Mouse (Mus musculus): Measurements from ENCODE around the gene Degs2. TPM values are rescaled to one million over a fixed set of nuclear protein-coding genes. Genes with fewer than 3 reads are reported as not detected.

Gene Degs2
- polyA plus RNA-seq, 1 experiment: 21.6 TPM

- H3K36me3 ChIP-seq (ENCODE audit: control insufficient read depth, insufficient read depth, low read length): no peaks in the 10 kb centered on the region
- WGBS: 90% methylated on average over 2 of the region's 2 CpGs
- TF ChIP-seq CTCF (IDR thresholded peaks at IDR 0.05; ENCODE audit: borderline replicate concordance, control insufficient read depth, extremely low read depth, insufficient read depth, low read length, poor library complexity): no peak
- no peak overlapping the region for H3K27ac ChIP-seq (ENCODE audit: control insufficient read depth, insufficient read depth, low read length)
- H3K27me3 ChIP-seq (ENCODE audit: control insufficient read depth, insufficient read depth, low read length): no peaks in the 10 kb centered on the region
- no peak overlapping the region for H3K4me3 ChIP-seq (ENCODE audit: control insufficient read depth, insufficient read depth, low read length)
- H3K4me1 ChIP-seq (replicated peaks; ENCODE audit: control insufficient read depth, insufficient read depth, low read length): no peaks in the 10 kb centered on the region
- no peak for DNase-seq
Measured at GRCm38 (mm10) chr12:108741472-108741871, 39.4 kb upstream of the Degs2 start.

- H3K4me3 ChIP-seq (ENCODE audit: control insufficient read depth, insufficient read depth, low read length): no peak overlapping the region
- H3K27ac ChIP-seq (ENCODE audit: control insufficient read depth, insufficient read depth, low read length): no peak overlapping the region
- H3K27me3 ChIP-seq (ENCODE audit: control insufficient read depth, insufficient read depth, low read length): no peaks in the 10 kb centered on the region
- no peak for DNase-seq
- TF ChIP-seq CTCF (IDR thresholded peaks at IDR 0.05; ENCODE audit: borderline replicate concordance, control insufficient read depth, extremely low read depth, insufficient read depth, low read length, poor library complexity): no peak
- TF ChIP-seq POLR2A (IDR thresholded peaks at IDR 0.05; ENCODE audit: control insufficient read depth, extremely low read depth, insufficient read depth, low read length, poor library complexity): no peak
- no peaks in the 10 kb centered on the region for H3K4me1 ChIP-seq (replicated peaks; ENCODE audit: control insufficient read depth, insufficient read depth, low read length)
- 97% methylated on average over 12 of the region's 12 CpGs for WGBS
- H3K36me3 ChIP-seq (ENCODE audit: control insufficient read depth, insufficient read depth, low read length): no peaks in the 10 kb centered on the region
Measured at GRCm38 (mm10) chr12:108738745-108739144, 36.6 kb upstream of the Degs2 start.

GRCm38 (mm10) chr12:108737838-108738237 lies 35.7 kb upstream of the Degs2 start:
- no peaks in the 10 kb centered on the region for H3K4me1 ChIP-seq (replicated peaks; ENCODE audit: control insufficient read depth, insufficient read depth, low read length)
- TF ChIP-seq CTCF (IDR thresholded peaks at IDR 0.05; ENCODE audit: borderline replicate concordance, control insufficient read depth, extremely low read depth, insufficient read depth, low read length, poor library complexity) (no peak), POLR2A (IDR thresholded peaks at IDR 0.05; ENCODE audit: control insufficient read depth, extremely low read depth, insufficient read depth, low read length, poor library complexity) (no peak)
- H3K27ac ChIP-seq (ENCODE audit: control insufficient read depth, insufficient read depth, low read length): no peak overlapping the region
- DNase-seq: no peak
- no peaks in the 10 kb centered on the region for H3K36me3 ChIP-seq (ENCODE audit: control insufficient read depth, insufficient read depth, low read length)
- no peak overlapping the region for H3K4me3 ChIP-seq (ENCODE audit: control insufficient read depth, insufficient read depth, low read length)
- 89% methylated on average over 7 of the region's 7 CpGs for WGBS
- H3K27me3 ChIP-seq (ENCODE audit: control insufficient read depth, insufficient read depth, low read length): no peaks in the 10 kb centered on the region

- no peaks in the 10 kb centered on the region for H3K36me3 ChIP-seq (ENCODE audit: control insufficient read depth, insufficient read depth, low read length)
- 91% methylated on average over 2 of the region's 2 CpGs for WGBS
- H3K27me3 ChIP-seq (ENCODE audit: control insufficient read depth, insufficient read depth, low read length): no peaks in the 10 kb centered on the region
- no peak overlapping the region for H3K27ac ChIP-seq (ENCODE audit: control insufficient read depth, insufficient read depth, low read length)
- TF ChIP-seq CTCF (IDR thresholded peaks at IDR 0.05; ENCODE audit: borderline replicate concordance, control insufficient read depth, extremely low read depth, insufficient read depth, low read length, poor library complexity) (no peak), POLR2A (IDR thresholded peaks at IDR 0.05; ENCODE audit: control insufficient read depth, extremely low read depth, insufficient read depth, low read length, poor library complexity) (no peak)
- no peak for DNase-seq
- H3K4me3 ChIP-seq (ENCODE audit: control insufficient read depth, insufficient read depth, low read length): no peak overlapping the region
- H3K4me1 ChIP-seq (replicated peaks; ENCODE audit: control insufficient read depth, insufficient read depth, low read length): no peaks in the 10 kb centered on the region
Measured at GRCm38 (mm10) chr12:108734386-108734785, 32.3 kb upstream of the Degs2 start.

- Histone ChIP-seq H3K27me3 (ENCODE audit: control insufficient read depth, insufficient read depth, low read length) (no peaks in the 10 kb centered on the region), H3K4me1 (replicated peaks; ENCODE audit: control insufficient read depth, insufficient read depth, low read length) (no peaks in the 10 kb centered on the region), H3K36me3 (ENCODE audit: control insufficient read depth, insufficient read depth, low read length) (no peaks in the 10 kb centered on the region), H3K27ac (ENCODE audit: control insufficient read depth, insufficient read depth, low read length) (no peak overlapping the region), H3K4me3 (ENCODE audit: control insufficient read depth, insufficient read depth, low read length) (no peak overlapping the region)
- TF ChIP-seq CTCF (IDR thresholded peaks at IDR 0.05; ENCODE audit: borderline replicate concordance, control insufficient read depth, extremely low read depth, insufficient read depth, low read length, poor library complexity) (no peak), POLR2A (IDR thresholded peaks at IDR 0.05; ENCODE audit: control insufficient read depth, extremely low read depth, insufficient read depth, low read length, poor library complexity) (no peak)
- no peak for DNase-seq
- 87% methylated on average over 3 of the region's 3 CpGs for WGBS
Measured at GRCm38 (mm10) chr12:108723841-108724240, 21.7 kb upstream of the Degs2 start.

GRCm38 (mm10) chr12:108722464-108722863 lies 20.3 kb upstream of the Degs2 start:
- H3K4me1 ChIP-seq (replicated peaks; ENCODE audit: control insufficient read depth, insufficient read depth, low read length): no peaks in the 10 kb centered on the region
- WGBS: 98% methylated on average over 4 of the region's 4 CpGs
- no peaks in the 10 kb centered on the region for H3K36me3 ChIP-seq (ENCODE audit: control insufficient read depth, insufficient read depth, low read length)
- H3K4me3 ChIP-seq (ENCODE audit: control insufficient read depth, insufficient read depth, low read length): no peak overlapping the region
- no peak overlapping the region for H3K27ac ChIP-seq (ENCODE audit: control insufficient read depth, insufficient read depth, low read length)
- H3K27me3 ChIP-seq (ENCODE audit: control insufficient read depth, insufficient read depth, low read length): no peaks in the 10 kb centered on the region
- TF ChIP-seq CTCF (IDR thresholded peaks at IDR 0.05; ENCODE audit: borderline replicate concordance, control insufficient read depth, extremely low read depth, insufficient read depth, low read length, poor library complexity): no peak
- TF ChIP-seq POLR2A (IDR thresholded peaks at IDR 0.05; ENCODE audit: control insufficient read depth, extremely low read depth, insufficient read depth, low read length, poor library complexity): no peak
- DNase-seq: no peak

GRCm38 (mm10) chr12:108718485-108718884 lies 16.4 kb upstream of the Degs2 start:
- Histone ChIP-seq H3K4me1 (replicated peaks; ENCODE audit: control insufficient read depth, insufficient read depth, low read length) (no peaks in the 10 kb centered on the region), H3K4me3 (ENCODE audit: control insufficient read depth, insufficient read depth, low read length) (no peak overlapping the region), H3K27me3 (ENCODE audit: control insufficient read depth, insufficient read depth, low read length) (no peaks in the 10 kb centered on the region), H3K27ac (ENCODE audit: control insufficient read depth, insufficient read depth, low read length) (no peak overlapping the region), H3K36me3 (ENCODE audit: control insufficient read depth, insufficient read depth, low read length) (no peaks in the 10 kb centered on the region)
- WGBS: 86% methylated on average over 3 of the region's 3 CpGs
- TF ChIP-seq CTCF (IDR thresholded peaks at IDR 0.05; ENCODE audit: borderline replicate concordance, control insufficient read depth, extremely low read depth, insufficient read depth, low read length, poor library complexity) (no peak), POLR2A (IDR thresholded peaks at IDR 0.05; ENCODE audit: control insufficient read depth, extremely low read depth, insufficient read depth, low read length, poor library complexity) (no peak)
- DNase-seq: no peak
